Mouse (Mus musculus): ENCODE data around the gene Cbll1. TPM values are rescaled to one million over a fixed set of nuclear protein-coding genes. Genes with fewer than 3 reads are reported as not detected.
A peak's percentile ranks its signal among the peaks of the same experiment; 100 is the strongest.
"Not testable (repeated sequence)": the region's sequence is repeated elsewhere in the genome, so short reads cannot be mapped to it uniquely, and the experiment has no call there.

Cbll1 gene
- polyA plus RNA-seq, 1 experiment from 2014 or later: 18.5 TPM

GRCm38 (mm10) chr12:31507718-31508364 is 8.4 kb upstream of the Cbll1 start:
- H3K9ac ChIP-seq (ENCODE audit: low read depth, low read length): no peak overlapping the region
- no peak overlapping the region for H3K4me2 ChIP-seq (ENCODE audit: low read depth, low read length)
- H3K27ac ChIP-seq (replicated peaks; ENCODE audit: low read depth, low read length): no peak overlapping the region
- peaks cover 3% of the 10 kb centered on the region; the same call in 1 of the 2 replicates for H3K27me3 ChIP-seq (replicated peaks; ENCODE audit: control insufficient read depth, insufficient read depth, low read length)
- no peaks in the 10 kb centered on the region for H3K36me3 ChIP-seq (ENCODE audit: control insufficient read depth, insufficient read depth, low read length)
- DNase-seq (ENCODE audit: low spot score) (peak; percentile 73), ATAC-seq (ENCODE audit: low read depth) (no peak)
- H3K9me3 ChIP-seq (ENCODE audit: control insufficient read depth, low read length): no peaks in the 10 kb centered on the region
- H3K4me1 ChIP-seq (ENCODE audit: control insufficient read depth, insufficient read depth, low read length): no peaks in the 10 kb centered on the region
- no peak overlapping the region for H3K4me3 ChIP-seq (ENCODE audit: low read depth, low read length)
- 43% methylated on average over 6 of the region's 6 CpGs for WGBS

GRCm38 (mm10) chr12:31503211-31503610 is 3.8 kb upstream of the Cbll1 start:
- no peak overlapping the region for H3K9ac ChIP-seq (ENCODE audit: low read depth, low read length)
- H3K4me1 ChIP-seq (ENCODE audit: control insufficient read depth, insufficient read depth, low read length): peaks cover 4% of the 10 kb centered on the region; the same call in 1 of the 2 replicates
- no peak for ATAC-seq (ENCODE audit: low read depth)
- H3K36me3 ChIP-seq (ENCODE audit: control insufficient read depth, insufficient read depth, low read length): no peaks in the 10 kb centered on the region
- no peak for DNase-seq (ENCODE audit: low spot score)
- 0 out of 2 replicates have a peak, but pooled peaks cover 3% of the 10 kb centered on the region for H3K27me3 ChIP-seq (replicated peaks; ENCODE audit: control insufficient read depth, insufficient read depth, low read length)
- H3K4me2 ChIP-seq (ENCODE audit: low read depth, low read length): no peak overlapping the region
- no peak overlapping the region for H3K4me3 ChIP-seq (ENCODE audit: low read depth, low read length)
- H3K9me3 ChIP-seq (ENCODE audit: control insufficient read depth, low read length): no peaks in the 10 kb centered on the region
- no peak overlapping the region for H3K27ac ChIP-seq (replicated peaks; ENCODE audit: low read depth, low read length)

- Histone ChIP-seq H3K4me2 (ENCODE audit: low read depth, low read length) (no peak overlapping the region), H3K27ac (replicated peaks; ENCODE audit: low read depth, low read length) (no peak overlapping the region), H3K36me3 (ENCODE audit: control insufficient read depth, insufficient read depth, low read length) (no peaks in the 10 kb centered on the region), H3K4me3 (ENCODE audit: low read depth, low read length) (no peak overlapping the region), H3K9me3 (ENCODE audit: control insufficient read depth, low read length) (no peaks in the 10 kb centered on the region), H3K9ac (ENCODE audit: low read depth, low read length) (no peak overlapping the region), H3K4me1 (ENCODE audit: control insufficient read depth, insufficient read depth, low read length) (peaks cover 8% of the 10 kb centered on the region; the same call in 1 of the 2 replicates), H3K27me3 (replicated peaks; ENCODE audit: control insufficient read depth, insufficient read depth, low read length) (0 out of 2 replicates have a peak, but pooled peaks cover 3% of the 10 kb centered on the region)
- 48% methylated on average over 4 of the region's 4 CpGs for WGBS
- ATAC-seq (ENCODE audit: low read depth): no peak
- no peak for DNase-seq (ENCODE audit: low spot score)
Observed at GRCm38 (mm10) chr12:31501266-31501665, 1.9 kb upstream of the Cbll1 start.

- Histone ChIP-seq H3K4me3 (ENCODE audit: low read depth, low read length) (peak overlapping the region; percentile 91), H3K27me3 (replicated peaks; ENCODE audit: control insufficient read depth, insufficient read depth, low read length) (0 out of 2 replicates have a peak, but pooled peaks cover 3% of the 10 kb centered on the region), H3K9ac (ENCODE audit: low read depth, low read length) (peak overlapping the region; percentile 89), H3K4me1 (ENCODE audit: control insufficient read depth, insufficient read depth, low read length) (peaks cover 8% of the 10 kb centered on the region; the same call in 1 of the 2 replicates), H3K27ac (replicated peaks; ENCODE audit: low read depth, low read length) (peak overlapping the region; percentile 88), H3K36me3 (ENCODE audit: control insufficient read depth, insufficient read depth, low read length) (no peaks in the 10 kb centered on the region), H3K4me2 (ENCODE audit: low read depth, low read length) (peak overlapping the region; percentile 71), H3K9me3 (ENCODE audit: control insufficient read depth, low read length) (no peaks in the 10 kb centered on the region)
- ATAC-seq (ENCODE audit: low read depth) (no peak), DNase-seq (ENCODE audit: low spot score) (peak; percentile 30)
- 7% methylated on average over 12 of the region's 12 CpGs for WGBS
Observed at GRCm38 (mm10) chr12:31500196-31500595, 780 bp upstream of the Cbll1 start.

- Histone ChIP-seq H3K9me3 (ENCODE audit: control insufficient read depth, low read length) (no peaks in the 10 kb centered on the region), H3K27ac (replicated peaks; ENCODE audit: low read depth, low read length) (peak overlapping the region; percentile 88), H3K4me1 (ENCODE audit: control insufficient read depth, insufficient read depth, low read length) (peaks cover 8% of the 10 kb centered on the region; the same call in 1 of the 2 replicates), H3K9ac (ENCODE audit: low read depth, low read length) (peak overlapping the region; percentile 89), H3K27me3 (replicated peaks; ENCODE audit: control insufficient read depth, insufficient read depth, low read length) (no peaks in the 10 kb centered on the region), H3K4me2 (ENCODE audit: low read depth, low read length) (peak overlapping the region; percentile 67), H3K4me3 (ENCODE audit: low read depth, low read length) (peak overlapping the region; percentile 91), H3K36me3 (ENCODE audit: control insufficient read depth, insufficient read depth, low read length) (peaks cover 6% of the 10 kb centered on the region)
- DNase-seq (ENCODE audit: low spot score): peak; percentile 39
- ATAC-seq (ENCODE audit: low read depth): no peak
- under 1% methylated on average over 23 of the region's 25 CpGs for WGBS
Observed at GRCm38 (mm10) chr12:31498936-31499313, 491 bp downstream of the Cbll1 start.

- ATAC-seq (ENCODE audit: low read depth): peak; percentile 30; the same call in 1 of the 2 replicates
- no peak overlapping the region for H3K9ac ChIP-seq (ENCODE audit: low read depth, low read length)
- peaks cover 50% of the 10 kb centered on the region for H3K36me3 ChIP-seq (ENCODE audit: control insufficient read depth, insufficient read depth, low read length)
- H3K4me3 ChIP-seq (ENCODE audit: low read depth, low read length): no peak overlapping the region
- H3K4me1 ChIP-seq (ENCODE audit: control insufficient read depth, insufficient read depth, low read length): no peaks in the 10 kb centered on the region
- H3K9me3 ChIP-seq (ENCODE audit: control insufficient read depth, low read length): no peaks in the 10 kb centered on the region
- no peaks in the 10 kb centered on the region for H3K27me3 ChIP-seq (replicated peaks; ENCODE audit: control insufficient read depth, insufficient read depth, low read length)
- H3K27ac ChIP-seq (replicated peaks; ENCODE audit: low read depth, low read length): no peak overlapping the region
- peak; percentile 82 for DNase-seq (ENCODE audit: low spot score)
- WGBS: 59% methylated on average over 6 of the region's 6 CpGs
- H3K4me2 ChIP-seq (ENCODE audit: low read depth, low read length): no peak overlapping the region
Observed at GRCm38 (mm10) chr12:31486431-31486830, 13.0 kb downstream of the Cbll1 start.

- not testable (repeated sequence) for H3K27ac ChIP-seq (replicated peaks; ENCODE audit: low read depth, low read length); H3K9ac ChIP-seq (ENCODE audit: low read depth, low read length); H3K4me2 ChIP-seq (ENCODE audit: low read depth, low read length); H3K9me3 ChIP-seq (ENCODE audit: control insufficient read depth, low read length); H3K4me1 ChIP-seq (ENCODE audit: control insufficient read depth, insufficient read depth, low read length); H3K36me3 ChIP-seq (ENCODE audit: control insufficient read depth, insufficient read depth, low read length); H3K27me3 ChIP-seq (replicated peaks; ENCODE audit: control insufficient read depth, insufficient read depth, low read length); ATAC-seq (ENCODE audit: low read depth); H3K4me3 ChIP-seq (ENCODE audit: low read depth, low read length)
- WGBS: 86% methylated on average over 4 of the region's 6 CpGs
- peak; percentile 4 for DNase-seq (ENCODE audit: low spot score)
Observed at GRCm38 (mm10) chr12:31478182-31478581, 21.2 kb downstream of the Cbll1 start.

- no peak overlapping the region for H3K27ac ChIP-seq (replicated peaks; ENCODE audit: low read depth, low read length)
- H3K27me3 ChIP-seq (replicated peaks; ENCODE audit: control insufficient read depth, insufficient read depth, low read length): no peaks in the 10 kb centered on the region
- ATAC-seq (ENCODE audit: low read depth) (no peak), DNase-seq (ENCODE audit: low spot score) (no peak)
- H3K4me3 ChIP-seq (ENCODE audit: low read depth, low read length): no peak overlapping the region
- H3K4me1 ChIP-seq (ENCODE audit: control insufficient read depth, insufficient read depth, low read length): no peaks in the 10 kb centered on the region
- WGBS: 49% methylated on average over 4 of the region's 4 CpGs
- no peaks in the 10 kb centered on the region for H3K36me3 ChIP-seq (ENCODE audit: control insufficient read depth, insufficient read depth, low read length)
- no peak overlapping the region for H3K9ac ChIP-seq (ENCODE audit: low read depth, low read length)
- H3K4me2 ChIP-seq (ENCODE audit: low read depth, low read length): no peak overlapping the region
- H3K9me3 ChIP-seq (ENCODE audit: control insufficient read depth, low read length): no peaks in the 10 kb centered on the region
Observed at GRCm38 (mm10) chr12:31462615-31463014, 36.8 kb downstream of the Cbll1 start.

- no peak overlapping the region for H3K4me2 ChIP-seq (ENCODE audit: low read depth, low read length)
- ATAC-seq (ENCODE audit: low read depth) (no peak), DNase-seq (ENCODE audit: low spot score) (no peak)
- no peaks in the 10 kb centered on the region for H3K9me3 ChIP-seq (ENCODE audit: control insufficient read depth, low read length)
- WGBS: 93% methylated on average over 9 of the region's 9 CpGs
- no peak overlapping the region for H3K9ac ChIP-seq (ENCODE audit: low read depth, low read length)
- no peak overlapping the region for H3K27ac ChIP-seq (replicated peaks; ENCODE audit: low read depth, low read length)
- H3K4me1 ChIP-seq (ENCODE audit: control insufficient read depth, insufficient read depth, low read length): no peaks in the 10 kb centered on the region
- no peak overlapping the region for H3K4me3 ChIP-seq (ENCODE audit: low read depth, low read length)
- no peaks in the 10 kb centered on the region for H3K27me3 ChIP-seq (replicated peaks; ENCODE audit: control insufficient read depth, insufficient read depth, low read length)
- H3K36me3 ChIP-seq (ENCODE audit: control insufficient read depth, insufficient read depth, low read length): no peaks in the 10 kb centered on the region
Observed at GRCm38 (mm10) chr12:31461371-31461770, 38.0 kb downstream of the Cbll1 start.
